In genomic region chr7:44463556-44464225, GRCm38 (mm10) we compare ENCODE assay signal across 14 mouse cellular contexts. TPM values are rescaled to one million over a fixed set of nuclear protein-coding genes. Genes with fewer than 3 reads are reported as not detected.
DNase-seq lines count a peak whose midpoint lies in the region; ATAC-seq lines count a peak whose summit lies in the region.
"Had no signal": no experiment of that assay in that cellular context is flagged by ENCODE, and none has a peak within 500 bp of the region (broad histone marks: within the 10 kb centered on the region; RNA-seq: fewer than 3 reads in every experiment).

No protein-coding gene starts in this region.

- H3K9ac ChIP-seq in forebrain, embryonic 14.5 days (ENCODE audit: low read length): no peak overlapping the region
- H3K9ac ChIP-seq in midbrain, embryonic 14.5 days (replicated peaks; ENCODE audit: low read length): no peak overlapping the region; the same call in 1 of the 2 replicates
- H3K9ac ChIP-seq: embryonic facial prominence, embryonic 15.5 days had no signal

- peak; percentile 61 for DNase-seq in cerebellum, adult 11-12 months
- DNase-seq in cerebellum, adult 8-10 months: no peak
- peak; percentile 20 to 38 for DNase-seq in left cerebral cortex, postnatal 36 days (ENCODE audit: low spot score in 2 of 2)
- no peak for DNase-seq in left cerebral cortex, postnatal 4 days
- DNase-seq in forebrain, embryonic 14.5 days (ENCODE audit: low spot score): no peak
- no peak for DNase-seq in midbrain, embryonic 14.5 days
- DNase-seq in adrenal gland, postnatal 14 days: no peak
- DNase-seq: gastrocnemius, postnatal 36 days; kidney, postnatal 25 days; thymus, adult 2 months had no signal

- 80% methylated on average over 10 of the region's 10 CpGs for WGBS in forebrain, embryonic 14.5 days
- 87% methylated on average over 10 of the region's 10 CpGs for WGBS in midbrain, embryonic 14.5 days

- peak overlapping the region; percentile 78 for H3K27ac ChIP-seq in forebrain, embryonic 14.5 days (ENCODE audit: low read depth, low read length)
- H3K27ac ChIP-seq in midbrain, embryonic 14.5 days (replicated peaks; ENCODE audit: low read depth, low read length): peak overlapping the region; percentile 79
- H3K27ac ChIP-seq: embryonic facial prominence, embryonic 15.5 days had no signal

- intact Hi-C loops in left cerebral cortex, postnatal 36 days (cut with DNase I): no loop called here
- intact Hi-C loops in left cerebral cortex, postnatal 4 days (cut with DNase I): no loop called here

- H3K4me3 ChIP-seq in forebrain, embryonic 14.5 days (ENCODE audit: low read depth, low read length): no peak overlapping the region
- no peak overlapping the region for H3K4me3 ChIP-seq in midbrain, embryonic 14.5 days (replicated peaks; ENCODE audit: low read depth, low read length)
- H3K4me3 ChIP-seq: embryonic facial prominence, embryonic 15.5 days had no signal

- no peaks in the 10 kb centered on the region for H3K27me3 ChIP-seq in forebrain, embryonic 14.5 days (replicated peaks; ENCODE audit: control insufficient read depth, insufficient read depth, low read length)
- no peaks in the 10 kb centered on the region for H3K27me3 ChIP-seq in midbrain, embryonic 14.5 days (ENCODE audit: control insufficient read depth, insufficient read depth, low read length)

- no peak overlapping the region for H3K4me2 ChIP-seq in forebrain, embryonic 14.5 days (ENCODE audit: low read length)
- peak overlapping the region; percentile 13; the same call in 1 of the 2 replicates for H3K4me2 ChIP-seq in midbrain, embryonic 14.5 days (ENCODE audit: low read length)

- H3K9me3 ChIP-seq in forebrain, embryonic 14.5 days (replicated peaks; ENCODE audit: control insufficient read depth, low read length): no peaks in the 10 kb centered on the region
- H3K9me3 ChIP-seq in midbrain, embryonic 14.5 days (ENCODE audit: control insufficient read depth, low read length): no peaks in the 10 kb centered on the region
- H3K9me3 ChIP-seq: embryonic facial prominence, embryonic 15.5 days had no signal

- H3K36me3 ChIP-seq in forebrain, embryonic 14.5 days (ENCODE audit: control insufficient read depth, insufficient read depth, low read length): peaks cover 55% of the 10 kb centered on the region
- peaks cover 59% of the 10 kb centered on the region for H3K36me3 ChIP-seq in midbrain, embryonic 14.5 days (ENCODE audit: control insufficient read depth, insufficient read depth, low read length)
- H3K36me3 ChIP-seq: embryonic facial prominence, embryonic 15.5 days had no signal

- no peak for ATAC-seq in forebrain, embryonic 14.5 days
- no peak for ATAC-seq in midbrain, embryonic 14.5 days (ENCODE audit: low FRiP score, low TSS enrichment)
- ATAC-seq in monocyte, adult 5-6 weeks (replicated peaks; ENCODE audit: insufficient number of reproducible peaks, low FRiP score, low TSS enrichment, poor library complexity, severe bottlenecking): no peak
- ATAC-seq: activated CD4-positive, CD25-positive, alpha-beta regulatory T cell, adult 4 months had no signal

- H3K4me1 ChIP-seq in forebrain, embryonic 14.5 days (ENCODE audit: control insufficient read depth, insufficient read depth, low read length): peaks cover 22% of the 10 kb centered on the region
- peaks cover 30% of the 10 kb centered on the region for H3K4me1 ChIP-seq in midbrain, embryonic 14.5 days (ENCODE audit: control insufficient read depth, insufficient read depth, low read length)

RNA-seq across cellular contexts. Expression of gene Aspdh, which starts 1.5 kb away (rescaled TPM):
- total RNA-seq in left cerebral cortex, postnatal 36 days (2021): 10 to 100 TPM in 1 of 2 experiments, 1 to 10 TPM in 1; 6.8 to 10.4 TPM
- 10 to 100 TPM; 20.5 to 24.5 TPM for total RNA-seq in left cerebral cortex, postnatal 4 days (2021)
- 5.3 TPM in 2 replicates for polyA plus RNA-seq in forebrain, embryonic 14.5 days (2014; fragmentation: Nextera tagmentation; extraction: Ambion mirVana)
- polyA plus RNA-seq in midbrain, embryonic 14.5 days (2014; fragmentation: Nextera tagmentation; extraction: Ambion mirVana): 8.6 and 8.9 TPM in 2 replicates
- 0.75 and 13.0 TPM in 2 replicates for total RNA-seq in adrenal gland, postnatal 14 days (2021)
- total RNA-seq in monocyte, adult 5-6 weeks (2017): not detected in 3 replicates
- total RNA-seq: G1E; gastrocnemius, postnatal 36 days had no signal
- polyA plus RNA-seq: activated CD4-positive, CD25-positive, alpha-beta regulatory T cell, adult 4 months; G1E had no signal

RNA-seq across cellular contexts. Expression of gene Josd2, which starts 4.1 kb away (rescaled TPM):
- total RNA-seq in left cerebral cortex, postnatal 36 days (2021): 10 to 100 TPM; 76.5 to 77.6 TPM
- 10 to 100 TPM; 31.9 to 32.6 TPM for total RNA-seq in left cerebral cortex, postnatal 4 days (2021)
- 49.3 and 50.5 TPM in 2 replicates for polyA plus RNA-seq in forebrain, embryonic 14.5 days (2014; fragmentation: Nextera tagmentation; extraction: Ambion mirVana)
- polyA plus RNA-seq in midbrain, embryonic 14.5 days (2014; fragmentation: Nextera tagmentation; extraction: Ambion mirVana): 27.9 and 32.5 TPM in 2 replicates
- 45.9 and 51.2 TPM in 2 replicates for total RNA-seq in adrenal gland, postnatal 14 days (2021)
- 12.9 to 40.9 TPM (median 17.1 TPM) in 3 replicates for total RNA-seq in monocyte, adult 5-6 weeks (2017)

RNA-seq across cellular contexts. Expression of gene Emc10, which starts 32.6 kb away (rescaled TPM):
- total RNA-seq in left cerebral cortex, postnatal 36 days (2021): 100 to 1,000 TPM; 169 to 185 TPM
- 100 to 1,000 TPM; 146 to 150 TPM for total RNA-seq in left cerebral cortex, postnatal 4 days (2021)
- polyA plus RNA-seq in forebrain, embryonic 14.5 days (2014; fragmentation: Nextera tagmentation; extraction: Ambion mirVana): 147 and 154 TPM in 2 replicates
- 152 and 163 TPM in 2 replicates for polyA plus RNA-seq in midbrain, embryonic 14.5 days (2014; fragmentation: Nextera tagmentation; extraction: Ambion mirVana)
- 81.5 and 85.9 TPM in 2 replicates for total RNA-seq in adrenal gland, postnatal 14 days (2021)
- 21.7 to 29.0 TPM (median 23.3 TPM) in 3 replicates for total RNA-seq in monocyte, adult 5-6 weeks (2017)

RNA-seq across cellular contexts. Expression of gene Fam71e1, which starts 32.7 kb away (rescaled TPM):
- total RNA-seq in left cerebral cortex, postnatal 36 days (2021): 10 to 100 TPM; 18.9 to 20.2 TPM
- 10 to 100 TPM; 23.8 to 27.3 TPM for total RNA-seq in left cerebral cortex, postnatal 4 days (2021)
- 13.0 and 24.0 TPM in 2 replicates for polyA plus RNA-seq in forebrain, embryonic 14.5 days (2014; fragmentation: Nextera tagmentation; extraction: Ambion mirVana)
- polyA plus RNA-seq in midbrain, embryonic 14.5 days (2014; fragmentation: Nextera tagmentation; extraction: Ambion mirVana): 26.8 and 28.6 TPM in 2 replicates
- 7.8 and 10.9 TPM in 2 replicates for total RNA-seq in adrenal gland, postnatal 14 days (2021)
- 2.0 TPM in 1 of 3 replicates, not detected in the others for total RNA-seq in monocyte, adult 5-6 weeks (2017)

RNA-seq across cellular contexts. Expression of gene Lrrc4b, which starts 34.9 kb away (rescaled TPM):
- 100 to 1,000 TPM; 282 to 313 TPM for total RNA-seq in left cerebral cortex, postnatal 36 days (2021)
- 100 to 1,000 TPM; 357 to 379 TPM for total RNA-seq in left cerebral cortex, postnatal 4 days (2021)
- 20.8 and 22.1 TPM in 2 replicates for polyA plus RNA-seq in forebrain, embryonic 14.5 days (2014; fragmentation: Nextera tagmentation; extraction: Ambion mirVana)
- 28.4 and 39.0 TPM in 2 replicates for polyA plus RNA-seq in midbrain, embryonic 14.5 days (2014; fragmentation: Nextera tagmentation; extraction: Ambion mirVana)
- total RNA-seq in adrenal gland, postnatal 14 days (2021): 6.1 and 7.7 TPM in 2 replicates
- not detected in 3 replicates for total RNA-seq in monocyte, adult 5-6 weeks (2017)
- polyA plus RNA-seq: activated CD4-positive, CD25-positive, alpha-beta regulatory T cell, adult 4 months; G1E had no signal

Comparison
In these comparisons a context has a peak if more than half of its experiments do, and no peak if none do; other contexts are left out.
1. DNase-seq: peak in cerebellum, adult 11-12 months (single experiment) and left cerebral cortex, postnatal 36 days (2 of 2); none in cerebellum, adult 8-10 months (single experiment), left cerebral cortex, postnatal 4 days (single experiment), forebrain, embryonic 14.5 days (single experiment), midbrain, embryonic 14.5 days (single experiment) and adrenal gland, postnatal 14 days (single experiment).